Mouse (Mus musculus): Measurements from ENCODE around the gene Tmed4.
"Not testable (repeated sequence)": the region's sequence is repeated elsewhere in the genome, so short reads cannot be mapped to it uniquely, and the experiment has no call there.

Gene Tmed4

DNA sequence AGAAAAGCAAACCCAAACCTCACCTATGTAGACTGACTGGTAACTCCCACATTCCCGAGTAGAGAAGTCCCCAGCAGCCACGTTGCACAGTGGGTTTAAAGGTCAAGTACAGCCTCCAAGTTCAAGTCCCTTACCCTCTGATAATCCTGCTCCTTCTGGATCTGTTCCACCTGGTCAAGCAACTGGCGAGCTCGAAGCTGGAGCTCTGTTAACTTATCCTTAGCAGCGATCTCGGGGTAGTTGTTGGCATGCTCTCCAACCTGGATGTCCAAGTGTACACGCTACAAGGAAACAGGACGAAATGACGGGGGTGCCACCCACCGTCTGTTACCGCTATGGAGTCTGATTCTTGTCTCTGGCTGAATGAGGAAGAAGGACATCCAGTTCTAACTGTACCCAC is 1.1 kb downstream of the Tmed4 start:
- DNase-seq (ENCODE audit: extremely low spot score): no peak

DNA sequence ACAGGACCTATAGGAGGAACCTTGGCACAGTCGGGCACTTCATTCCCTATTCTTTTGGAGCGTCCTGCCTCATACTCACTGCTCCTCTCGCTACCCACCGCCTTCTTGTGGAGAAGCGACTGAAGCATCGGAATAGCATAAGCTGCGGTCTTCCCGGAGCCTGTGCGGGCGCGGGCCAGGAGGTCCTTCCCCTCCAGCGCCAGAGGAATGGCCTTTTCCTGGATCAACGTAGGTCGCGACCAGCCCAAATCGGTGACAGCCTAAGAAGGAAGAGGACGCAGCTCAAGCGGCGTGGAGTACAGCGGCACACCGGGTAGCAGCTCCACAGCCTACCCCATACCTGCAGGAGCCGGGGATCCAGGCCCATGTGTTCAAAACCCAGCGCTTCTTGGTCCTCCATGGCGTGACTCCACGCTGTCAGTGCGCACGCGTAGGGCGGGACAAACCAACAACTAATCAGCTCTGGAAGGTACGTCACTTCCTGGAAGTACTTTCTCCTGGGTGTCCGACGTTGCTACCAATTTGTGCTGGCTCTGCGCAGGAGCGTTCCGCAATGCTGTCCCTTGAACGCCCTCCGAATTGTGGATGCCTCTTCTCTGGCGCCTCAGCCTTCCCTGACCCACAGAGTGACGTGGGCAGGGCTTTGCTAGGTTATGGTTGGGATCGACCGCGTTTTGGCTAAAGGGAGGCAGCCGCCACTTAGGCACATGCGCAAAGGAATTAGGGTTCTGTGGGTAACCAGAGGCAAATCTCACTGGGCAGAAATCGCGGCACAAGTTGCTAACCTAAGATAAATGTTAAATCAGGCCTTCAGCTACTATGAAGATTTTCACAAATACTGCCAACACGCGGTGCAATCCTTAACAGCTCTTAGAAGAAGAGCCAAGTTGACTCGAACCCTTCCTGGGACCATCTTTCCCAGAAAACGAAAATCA is 7.1 kb downstream of the Tmed4 start, which contains the start of gene Ddx56:
Ddx56 (minus strand) TSS at position 453 of the 935 bp plus-strand sequence.
- DNase-seq (ENCODE audit: extremely low spot score): peak; percentile 91

DNA sequence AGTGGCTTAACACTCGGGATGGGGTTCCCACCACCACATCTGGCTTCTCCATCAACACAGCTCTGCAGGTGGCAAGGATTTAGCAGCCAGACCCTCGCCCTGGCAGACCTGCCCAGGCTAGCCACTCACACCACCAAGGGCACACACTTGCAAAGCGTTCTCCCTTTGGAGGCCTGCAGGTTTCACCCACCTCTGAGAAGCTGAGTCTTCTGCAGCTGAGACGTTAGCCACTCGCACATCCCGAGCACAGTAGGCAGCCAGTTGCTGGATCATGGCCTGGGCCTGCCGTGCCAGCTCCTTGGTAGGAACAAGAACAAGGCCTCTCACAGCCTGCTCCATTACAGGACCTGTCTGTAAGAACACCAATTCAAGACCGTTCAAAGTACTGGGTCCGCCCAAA is 8.0 kb downstream of the Tmed4 start:
- DNase-seq (ENCODE audit: extremely low spot score): no peak

DNA sequence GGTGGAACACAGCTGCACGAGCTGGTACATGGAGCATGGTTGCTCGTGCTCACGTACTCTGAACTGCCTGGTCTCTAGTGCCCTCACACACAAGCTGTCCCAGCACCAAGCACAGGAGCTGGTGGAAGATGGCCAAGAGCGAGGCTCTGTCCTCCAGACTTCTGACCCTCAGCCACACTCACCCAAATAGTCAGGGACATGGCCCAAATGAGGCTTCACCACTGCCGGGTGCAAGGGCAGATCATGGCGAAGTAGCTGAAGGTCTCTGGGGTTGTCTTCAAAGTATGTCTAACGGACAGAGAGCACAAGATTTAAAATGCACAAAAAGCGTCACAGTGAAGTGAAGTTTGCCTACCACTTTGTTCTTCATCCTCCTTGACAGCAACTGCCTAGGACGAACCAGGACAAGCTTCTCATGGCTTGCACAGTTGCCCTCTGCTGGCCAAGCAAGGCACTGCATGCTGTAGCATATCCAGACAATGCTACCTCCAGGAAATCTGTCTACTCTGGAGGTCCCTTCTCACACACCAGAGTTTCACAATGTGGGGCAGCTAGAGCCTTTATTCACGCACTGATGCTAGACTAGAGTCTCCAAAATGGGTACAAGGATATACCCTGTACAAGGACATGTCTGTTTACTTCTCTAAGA is 13.1 kb downstream of the Tmed4 start:
- peak; percentile 73 for DNase-seq (ENCODE audit: extremely low spot score)

DNA sequence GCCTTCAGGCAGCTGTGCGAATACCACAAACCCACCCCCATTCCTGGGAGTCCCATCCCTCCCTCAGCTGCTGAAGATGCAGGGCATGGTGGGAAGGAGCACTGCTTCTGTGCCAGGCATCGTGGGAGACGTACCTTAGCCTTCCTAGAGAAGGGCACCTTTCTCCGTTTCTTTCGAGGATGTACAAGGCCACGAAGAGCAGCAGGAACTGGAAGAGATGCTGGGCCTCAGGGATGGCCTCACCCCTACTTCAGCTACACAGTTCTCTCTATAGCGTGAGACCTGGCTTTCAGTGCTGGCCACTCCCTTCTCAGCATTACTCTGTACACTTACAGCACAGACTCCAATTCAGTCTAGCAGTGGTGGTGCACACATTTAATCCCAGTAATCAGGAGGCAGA is 15.3 kb downstream of the Tmed4 start:
- no peak for DNase-seq (ENCODE audit: extremely low spot score)

DNA sequence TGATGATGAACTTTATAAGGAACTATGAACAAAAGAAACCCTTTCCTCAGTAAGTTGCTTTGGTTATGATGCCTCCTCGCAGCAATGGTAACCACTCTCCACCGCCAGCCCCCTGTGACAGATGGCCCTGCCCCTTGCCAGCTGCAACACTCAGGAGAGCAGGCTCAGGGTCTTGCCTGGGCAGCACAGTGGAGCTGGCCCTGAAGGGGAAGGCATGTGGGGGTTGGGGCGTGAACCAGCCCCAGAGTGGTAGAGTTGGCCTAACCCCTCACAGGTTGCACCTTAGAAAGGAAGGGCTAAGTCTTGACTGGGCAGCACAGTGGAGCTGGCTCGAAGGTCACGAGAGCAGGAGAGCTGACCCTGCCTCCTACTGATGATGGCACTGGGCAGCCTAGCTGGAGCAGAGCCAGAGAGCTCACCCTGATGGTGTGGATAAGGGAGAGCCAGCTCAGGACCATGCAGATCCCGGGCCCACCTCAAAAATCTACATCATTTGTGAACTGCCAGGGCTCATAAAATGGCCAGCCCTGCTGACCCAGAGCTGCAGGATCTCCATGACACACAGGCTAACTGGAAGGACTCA is 18.1 kb downstream of the Tmed4 start:
- no peak for DNase-seq (ENCODE audit: extremely low spot score)

DNA sequence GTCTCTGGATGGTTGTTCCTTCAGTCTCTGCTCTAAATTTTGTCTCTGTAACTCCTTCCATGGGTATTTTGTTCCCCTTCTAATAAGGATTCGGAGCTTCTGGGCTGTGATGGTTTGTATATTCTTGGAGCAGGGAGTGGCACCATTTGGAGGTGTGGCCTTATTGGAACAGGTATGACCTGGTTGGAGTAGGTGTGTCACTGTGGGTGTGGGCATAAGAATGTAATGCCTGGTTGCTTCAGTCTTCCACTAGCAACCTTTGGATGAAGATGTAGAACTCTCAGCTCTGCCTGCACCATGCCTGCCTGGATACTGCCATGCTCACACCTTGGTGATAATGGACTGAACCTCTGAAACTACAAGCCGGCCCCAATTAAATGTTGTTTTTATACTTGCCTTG is 20.1 kb downstream of the Tmed4 start:
- not testable (repeated sequence) for DNase-seq (ENCODE audit: extremely low spot score)

DNA sequence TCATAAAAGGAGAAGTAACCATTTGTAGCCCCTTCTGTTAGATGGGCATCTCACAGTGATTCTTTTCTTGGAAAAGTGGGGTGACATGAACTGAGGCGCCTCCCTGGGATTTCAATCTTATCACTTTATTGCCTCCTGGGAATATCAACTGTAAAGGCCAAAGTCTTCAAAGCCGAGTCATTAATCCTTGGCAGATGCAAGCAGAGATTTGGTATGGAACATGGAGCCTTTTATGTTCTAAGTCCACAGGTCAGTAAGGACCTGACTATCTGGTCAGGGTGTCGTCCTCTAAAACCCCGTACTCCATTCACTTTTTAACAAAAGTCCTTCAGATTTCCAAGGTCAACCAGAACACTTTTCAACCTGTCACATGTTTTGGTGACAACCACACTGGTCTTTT is 21.8 kb downstream of the Tmed4 start:
- DNase-seq (ENCODE audit: extremely low spot score): no peak

DNA sequence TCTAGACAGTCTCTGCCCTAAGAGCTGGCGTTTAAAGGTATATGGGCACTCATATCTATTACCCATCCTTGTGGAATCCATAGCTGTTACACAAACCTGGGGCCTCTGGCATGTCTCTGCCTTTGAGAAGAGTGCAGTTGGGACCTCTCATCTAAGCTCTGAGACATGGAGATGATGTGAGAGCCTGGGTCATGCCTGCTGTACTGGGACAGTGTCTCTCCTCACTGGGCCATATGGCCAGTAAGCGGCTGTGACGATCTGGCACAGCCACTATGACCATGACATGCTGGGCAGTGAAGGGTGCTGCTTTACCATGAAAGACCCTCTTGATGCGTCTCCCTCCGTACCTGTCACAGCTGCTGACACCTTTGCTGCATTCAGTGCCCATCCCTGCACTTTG is 22.4 kb downstream of the Tmed4 start:
- DNase-seq (ENCODE audit: extremely low spot score): no peak

DNA sequence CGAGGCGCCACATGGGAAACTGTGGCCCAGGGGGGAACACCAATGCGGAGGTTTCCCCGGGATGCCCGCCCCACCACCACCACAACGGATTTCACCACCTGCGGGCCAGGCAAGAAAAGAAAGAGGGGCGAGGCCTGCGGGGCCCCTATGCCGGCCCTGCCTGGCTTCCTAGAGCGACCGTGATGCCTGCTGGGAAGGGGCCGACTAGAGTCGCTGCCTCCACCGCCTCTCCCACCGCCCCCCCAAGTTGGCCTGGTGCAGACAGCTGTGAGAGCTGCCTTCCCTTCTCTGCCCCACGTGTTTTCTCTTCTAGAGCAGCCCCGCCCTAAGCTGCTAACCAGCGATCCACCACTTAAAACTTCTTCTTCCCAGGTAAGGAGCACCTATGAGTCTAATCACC is 30.0 kb downstream of the Tmed4 start:
- no peak for DNase-seq (ENCODE audit: extremely low spot score)

DNA sequence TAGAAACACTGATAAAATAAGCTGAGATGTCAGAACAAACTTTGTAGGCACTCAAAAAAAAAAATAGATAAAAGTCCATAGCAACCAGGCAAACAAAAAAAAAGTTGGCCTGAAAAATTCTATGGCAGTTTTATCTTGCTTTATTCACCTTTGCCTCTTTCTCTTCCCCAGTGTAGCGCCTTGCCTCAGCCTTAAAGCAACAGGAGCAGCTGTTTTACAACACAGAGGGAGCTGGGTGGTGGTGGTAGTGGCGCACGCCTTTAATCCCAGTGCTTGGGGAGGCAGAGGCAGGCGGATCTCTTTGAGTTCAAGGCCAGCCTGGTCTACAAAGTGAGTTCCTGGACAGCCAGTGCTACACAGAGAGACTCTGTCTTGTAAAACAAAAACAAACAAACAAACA is 41.6 kb downstream of the Tmed4 start:
- no peak for DNase-seq (ENCODE audit: extremely low spot score)

DNA sequence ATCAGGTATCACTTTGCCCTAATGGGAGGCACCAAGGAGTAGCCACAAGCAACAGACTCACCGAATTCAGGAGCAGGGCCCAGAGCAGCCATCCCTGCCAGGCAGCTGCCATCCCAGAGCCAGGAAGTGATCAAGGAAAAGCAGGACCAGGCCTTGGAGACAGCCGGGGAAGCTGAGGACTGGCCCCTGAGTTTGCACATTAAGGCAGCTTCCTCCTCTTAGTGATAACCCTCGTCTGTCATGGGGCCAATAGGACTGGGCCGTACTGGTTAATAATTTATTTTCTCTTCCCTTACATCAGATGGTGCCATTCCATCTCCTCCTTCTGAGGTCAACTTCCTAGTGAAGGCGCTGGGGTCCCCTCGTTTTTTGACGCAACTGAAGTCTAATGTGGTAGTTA is 44.7 kb downstream of the Tmed4 start, which contains the start of gene Npc1l1:
Npc1l1 (minus strand) TSS at position 132 of the 400 bp plus-strand sequence.
- no peak for DNase-seq (ENCODE audit: extremely low spot score)

DNA sequence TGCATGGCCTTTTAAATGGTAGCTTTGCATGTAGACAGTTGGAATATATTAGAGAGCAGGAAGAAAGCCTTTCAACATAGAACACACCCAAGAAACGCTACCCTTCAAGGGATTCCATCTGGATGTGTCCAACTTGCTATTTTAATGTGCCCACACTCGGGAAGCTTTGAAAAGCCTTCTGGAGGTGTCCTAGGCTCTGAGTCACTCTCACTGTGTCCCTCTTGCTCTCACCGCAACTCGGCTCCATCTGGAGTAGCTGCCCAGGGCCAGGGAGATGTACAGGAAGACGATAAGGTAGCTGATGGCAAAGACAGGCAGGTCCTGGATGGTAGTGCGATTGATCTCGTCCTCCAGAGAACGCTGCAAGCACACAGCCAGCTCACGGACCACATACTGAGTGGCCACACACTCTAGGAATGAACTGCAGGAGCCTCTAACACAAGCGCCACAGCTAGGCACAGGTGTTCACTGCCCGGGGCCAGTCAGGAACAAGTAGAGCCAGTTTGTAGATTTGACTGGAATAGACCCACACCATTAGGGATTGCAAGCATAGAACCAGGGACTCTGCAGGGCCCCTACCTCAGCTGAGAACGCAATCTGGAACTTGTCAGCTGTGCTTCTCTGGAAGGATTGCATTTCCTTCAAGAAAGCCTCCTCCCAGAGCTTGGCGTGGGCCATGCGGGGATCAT is 50.0 kb downstream of the Tmed4 start:
- no peak for DNase-seq (ENCODE audit: extremely low spot score)

DNA sequence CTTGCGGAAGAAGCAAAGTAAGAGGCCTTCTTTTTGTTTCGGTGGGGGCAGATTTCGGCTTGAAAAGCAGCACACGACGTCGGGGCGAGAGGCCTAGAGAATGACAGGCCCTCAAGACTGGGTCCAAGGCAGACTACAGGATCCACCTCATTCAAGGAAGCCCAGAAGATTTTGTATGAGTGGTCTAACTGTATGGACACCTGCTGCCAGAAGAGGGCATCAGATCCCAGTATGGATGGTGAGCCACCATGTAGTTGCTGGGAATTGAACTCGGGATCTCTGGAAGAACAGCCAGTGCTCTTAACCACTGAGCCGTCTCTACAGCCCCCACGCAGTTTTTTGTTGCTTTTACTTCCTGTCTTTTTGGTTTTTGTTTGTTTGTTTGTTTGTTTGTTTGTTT is 52.5 kb downstream of the Tmed4 start:
- DNase-seq (ENCODE audit: extremely low spot score): no peak
